Mouse (Mus musculus) ES-E14 (cell line): ENCODE measurements at regions not wholly inside any gene's neighbourhood (a gene's known extent, or its start where the extent isn't known, plus 50 kb on each side); places are given as distances from the start of the nearest gene placed in this dataset.

Experiments
- DNase-seq: peaks from one replicate; pipeline ENCODE4 v3.0.0-alpha.2; 2013; ENCODE audit warnings: low read depth, low spot score
- H3K27ac ChIP-seq: 2 replicates; pipeline ENCODE4 v1.5.1; 2012; ENCODE audit warnings: low read depth, mild to moderate bottlenecking, low read length, moderate library complexity, mixed read lengths; ENCODE audit not compliant: poor library complexity, insufficient read depth, severe bottlenecking
- H3K36me3 ChIP-seq: 2 replicates; pipeline ENCODE4 v1.6.1; 2012; ENCODE audit warnings: mild to moderate bottlenecking, low read length, moderate library complexity, mixed read lengths; ENCODE audit not compliant: control insufficient read depth, poor library complexity, insufficient read depth, severe bottlenecking
- H3K4me1 ChIP-seq, 2 experiments: fragments of 150-350 bp in 1 of 2; sonication (generic) in 1 of 2; 2 replicates each; pipeline ENCODE4 v1.6.1; 2012; ENCODE audit warnings: low read length in 2 of 2, mild to moderate bottlenecking in 1 of 2, mixed read lengths in 1 of 2; ENCODE audit not compliant: control insufficient read depth in 2 of 2, insufficient read depth in 2 of 2, poor library complexity in 1 of 2
- H3K4me3 ChIP-seq, 2 experiments: fragments of 150-350 bp in 1 of 2; sonication (generic) in 1 of 2; 2 replicates each; pipeline ENCODE4 v1.5.1; 2012; ENCODE audit warnings: low read length in 2 of 2, low read depth in 1 of 2, mild to moderate bottlenecking in 1 of 2, mixed read lengths in 1 of 2; ENCODE audit not compliant: insufficient read depth in 1 of 2, poor library complexity in 1 of 2, severe bottlenecking in 1 of 2
- H3K9ac ChIP-seq: 2 replicates; pipeline ENCODE4 v1.6.1; 2012; ENCODE audit warnings: low read depth, mild to moderate bottlenecking, low read length, mixed read lengths; ENCODE audit not compliant: poor library complexity, insufficient read depth, severe bottlenecking
- H3K9me3 ChIP-seq: fragments of 150-350 bp; sonication (generic); 2 replicates; pipeline ENCODE4 v1.6.1; 2012; ENCODE audit warnings: low read depth, mild to moderate bottlenecking, low read length; ENCODE audit not compliant: control insufficient read depth, insufficient read depth
- CHD2 ChIP-seq: IDR thresholded peaks from 2 replicates; pipeline ENCODE4 v1.6.1; 2014; ENCODE audit warnings: mild to moderate bottlenecking, low read depth, low read length, inconsistent platforms
- HCFC1 ChIP-seq: IDR thresholded peaks from 2 replicates; pipeline ENCODE4 v1.6.1; 2012; ENCODE audit warnings: low read length, inconsistent platforms, borderline replicate concordance; ENCODE audit not compliant: insufficient read depth
- MAFK ChIP-seq: IDR thresholded peaks from 2 replicates; pipeline ENCODE4 v1.6.1; 2014; ENCODE audit warnings: mild to moderate bottlenecking, low read depth, low read length, inconsistent platforms; ENCODE audit not compliant: insufficient read depth
- ZC3H11A ChIP-seq: IDR thresholded peaks from 2 replicates; pipeline ENCODE4 v1.6.1; 2012; ENCODE audit warnings: low read depth, mild to moderate bottlenecking, inconsistent platforms, low read length, borderline replicate concordance
- ZNF384 ChIP-seq: IDR thresholded peaks from 2 replicates; pipeline ENCODE4 v1.6.1; 2012; ENCODE audit warnings: low read depth, low read length, inconsistent platforms
- in situ Hi-C, 2 experiments: fragments of 600-800 bp; cut with MboI; formaldehyde crosslinking; loops; one replicate each; pipeline ENCODE4 v1.15.1; 2025; ENCODE audit warnings: low sequenced_read_pairs in 2 of 2, inconsistent platforms in 1 of 2; ENCODE audit not compliant: unreplicated experiment in 2 of 2

DNA sequence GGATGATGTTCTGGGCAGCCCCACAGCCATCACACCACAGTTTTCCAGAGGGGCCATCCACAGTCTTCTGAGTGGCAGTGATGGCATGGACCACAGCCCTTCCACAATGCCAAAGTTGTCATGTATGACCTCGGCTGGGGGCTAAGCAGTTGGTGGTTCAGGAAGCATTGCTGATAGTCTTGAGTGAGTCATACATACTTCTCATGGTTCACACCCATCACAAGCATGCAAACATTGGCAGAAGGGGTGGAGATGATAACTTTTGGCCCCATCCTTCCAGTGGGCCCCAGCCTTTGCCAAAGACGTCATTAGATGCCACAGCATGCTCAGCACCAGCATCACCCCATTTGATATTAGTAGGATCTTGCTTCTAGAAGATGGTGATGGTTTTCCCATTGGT lies 89.3 kb upstream of the Otud4 start:
- no peak for TF ChIP-seq HCFC1
- no peak for TF ChIP-seq CHD2
- TF ChIP-seq ZC3H11A = no peak
- no peak for TF ChIP-seq ZNF384
- no peak for TF ChIP-seq MAFK
- in situ Hi-C loops = no loop called here

DNA sequence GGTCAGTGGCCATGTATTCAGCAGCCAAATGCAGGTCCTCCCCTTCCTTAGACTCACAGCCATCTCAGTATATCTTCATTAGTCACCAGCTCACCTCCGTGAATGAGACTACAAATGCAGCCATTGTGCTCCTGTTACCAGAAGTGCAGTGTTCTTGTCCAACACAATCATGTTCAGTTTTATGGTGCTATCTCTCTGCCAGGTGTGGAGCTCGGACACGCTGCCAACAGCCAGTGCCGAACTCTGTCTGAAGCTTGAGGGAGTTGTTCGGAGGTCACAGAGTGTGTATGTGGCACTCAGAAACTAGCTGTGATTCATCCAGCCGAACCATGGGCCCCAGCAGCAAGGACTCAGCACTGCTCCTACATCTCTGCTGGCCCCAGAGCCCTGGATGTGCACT lies 91.3 kb upstream of the Otud4 start:
- Histone ChIP-seq H3K4me1 (peaks cover 10 to 18% of the 10 kb centered on the region in 2 experiments), H3K9ac (no peak overlapping the region), H3K27ac (no peak overlapping the region), H3K9me3 (no peaks in the 10 kb centered on the region), H3K4me3 (no peak overlapping the region), H3K36me3 (no peaks in the 10 kb centered on the region)
- TF ChIP-seq HCFC1 = no peak
- no peak for TF ChIP-seq MAFK
- TF ChIP-seq ZNF384 = no peak
- no peak for TF ChIP-seq ZC3H11A
- TF ChIP-seq CHD2 = no peak
- DNase-seq = no peak
- in situ Hi-C loops = no loop called here

More for the DNA sequence above, 89.3 kb upstream of the Otud4 start:
- peaks cover 10 to 18% of the 10 kb centered on the region in 2 experiments for H3K4me1 ChIP-seq
- H3K27ac ChIP-seq = no peak overlapping the region
- no peak overlapping the region for H3K9ac ChIP-seq
- H3K36me3 ChIP-seq = no peaks in the 10 kb centered on the region
- no peak for DNase-seq
- no peak overlapping the region for H3K4me3 ChIP-seq
- no peaks in the 10 kb centered on the region for H3K9me3 ChIP-seq

DNA sequence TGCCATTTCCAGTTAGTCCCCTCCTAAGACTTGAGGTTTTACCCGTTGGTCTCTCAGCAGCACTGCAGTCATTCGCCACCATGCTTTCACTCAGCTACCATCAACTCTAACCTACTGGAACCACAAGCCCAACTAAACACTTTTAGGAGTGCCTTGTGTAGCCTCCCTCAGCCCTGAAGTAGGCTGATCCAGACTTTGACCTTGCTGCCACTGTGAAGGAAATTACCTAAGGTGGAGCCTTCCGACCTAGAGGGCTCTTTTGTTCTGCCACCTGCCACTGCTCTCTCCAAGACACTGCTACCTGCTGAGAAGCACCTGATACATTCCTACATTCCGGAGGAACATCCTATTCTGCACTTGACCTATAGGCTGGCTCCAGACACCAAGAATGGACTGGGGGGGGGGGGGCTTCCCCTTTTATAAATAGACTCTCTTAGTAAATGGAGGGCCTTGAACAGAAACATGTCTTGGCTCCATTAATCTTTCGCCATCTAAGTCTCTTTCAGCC lies 93.5 kb upstream of the Otud4 start:
- H3K9ac ChIP-seq = peak overlapping the region; percentile 45; the same call in 1 of the 2 replicates
- H3K4me1 ChIP-seq = peaks cover 12 to 20% of the 10 kb centered on the region in 2 experiments
- peak; percentile 56 for DNase-seq
- no peaks in the 10 kb centered on the region for H3K9me3 ChIP-seq
- TF ChIP-seq ZC3H11A = no peak
- TF ChIP-seq CHD2 = 0 out of 2 replicates have a peak, but pooled peaks have one; percentile 15
- peak overlapping the region; percentile 99 for H3K27ac ChIP-seq
- in situ Hi-C loops = no loop called here
- H3K4me3 ChIP-seq = no peak overlapping the region
- H3K36me3 ChIP-seq = no peaks in the 10 kb centered on the region

DNA sequence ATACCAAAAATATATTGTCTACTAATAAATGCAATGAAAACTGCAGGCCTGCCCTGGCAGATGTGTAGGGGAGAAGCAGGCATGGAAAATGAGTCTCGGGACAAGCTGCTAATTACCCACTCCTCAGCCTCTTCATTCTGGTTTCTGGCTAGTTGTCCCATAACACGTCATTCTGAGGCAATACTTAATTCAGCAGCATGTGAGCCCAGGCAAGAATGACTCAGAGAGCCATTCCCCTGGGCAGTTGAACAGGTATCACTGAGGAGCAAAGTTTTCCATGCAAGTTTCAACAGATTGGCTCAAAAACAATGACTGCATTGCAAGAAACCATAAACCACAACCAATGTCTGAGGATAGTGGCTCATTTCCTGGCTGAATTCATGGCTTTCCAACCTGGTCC lies 97.0 kb upstream of the Otud4 start:
- Histone ChIP-seq H3K27ac (no peak overlapping the region), H3K9ac (no peak overlapping the region), H3K36me3 (no peaks in the 10 kb centered on the region; the same call in 1 of the 2 replicates), H3K9me3 (no peaks in the 10 kb centered on the region), H3K4me1 (peaks cover 4 to 13% of the 10 kb centered on the region in 2 experiments), H3K4me3 (no peak overlapping the region)
- TF ChIP-seq MAFK = no peak
- no peak for TF ChIP-seq ZC3H11A
- in situ Hi-C loops = no loop called here
- DNase-seq = no peak

DNA sequence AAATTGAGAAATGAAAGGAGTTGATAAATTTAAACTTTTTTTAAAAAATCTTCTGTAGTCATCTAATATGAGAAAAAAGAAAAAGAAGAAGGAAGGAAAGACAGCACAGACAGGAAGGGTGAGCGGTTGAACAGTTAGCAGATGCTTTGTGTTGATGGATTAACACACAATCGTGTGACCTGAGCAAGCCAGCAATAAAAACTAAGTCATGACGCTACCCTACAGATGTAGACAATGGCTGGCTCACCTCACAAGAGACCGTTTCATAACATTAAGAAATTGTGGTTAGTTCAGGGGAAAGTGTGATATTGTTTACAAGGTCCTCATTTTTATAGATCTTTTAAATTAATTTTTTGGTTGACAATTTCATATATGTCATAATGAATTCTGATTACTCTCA lies 99.4 kb upstream of the Otud4 start:
- no peak overlapping the region for H3K9ac ChIP-seq
- peaks cover 2% of the 10 kb centered on the region in 2 experiments; a peak in 3 of 4 replicates for H3K4me1 ChIP-seq
- H3K27ac ChIP-seq = no peak overlapping the region
- H3K4me3 ChIP-seq = no peak overlapping the region
- no peak for DNase-seq
- H3K36me3 ChIP-seq = no peaks in the 10 kb centered on the region; the same call in 1 of the 2 replicates
- TF ChIP-seq HCFC1 (no peak), CHD2 (no peak), ZC3H11A (no peak), MAFK (no peak), ZNF384 (no peak)
- no peaks in the 10 kb centered on the region for H3K9me3 ChIP-seq
- in situ Hi-C loops = no loop called here
